ENCODE assay signal across 8 mouse cellular contexts in the genomic region with DNA sequence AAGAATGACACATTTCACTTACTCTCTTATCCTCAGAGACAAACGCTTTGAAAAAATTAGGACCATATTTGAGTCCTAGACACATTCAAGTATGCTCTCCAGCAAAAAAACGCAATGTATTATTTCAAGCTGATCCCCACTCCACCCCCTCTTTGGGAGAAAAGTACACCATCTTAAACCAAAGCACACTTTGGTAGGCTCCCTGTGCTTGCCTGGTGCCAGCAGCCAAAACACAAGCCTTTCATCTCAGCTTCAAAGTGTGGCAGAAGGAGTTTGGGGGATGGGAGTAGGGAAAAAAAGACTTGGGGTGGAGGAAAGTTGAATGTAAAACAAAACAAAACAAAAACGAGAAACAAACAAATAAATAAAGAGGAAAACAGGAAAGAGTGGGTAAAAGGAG.
DNase-seq lines count a peak whose midpoint lies in the region; ATAC-seq lines count a peak whose summit lies in the region.

No protein-coding gene starts in this region.

- WGBS in heart, embryonic 11.5 days (ENCODE audit: insufficient replicate concordance) = 12% methylated on average over 3 of the region's 3 CpGs
- 9% methylated on average over 3 of the region's 3 CpGs for WGBS in limb, embryonic 11.5 days
- WGBS in stomach, embryonic 16.5 days = 32% methylated on average over 3 of the region's 3 CpGs

- intact Hi-C loops in heart, postnatal 36 days (cut with DNase I) = no loop called here

- peaks cover 7% of the 10 kb centered on the region; the same call in 1 of the 2 replicates for H3K4me1 ChIP-seq in heart, embryonic 11.5 days (ENCODE audit: control insufficient read depth, insufficient read depth, low read length)
- H3K4me1 ChIP-seq in limb, embryonic 11.5 days (ENCODE audit: control insufficient read depth, insufficient read depth, low read length) = 0 out of 2 replicates have a peak, but pooled peaks cover 2% of the 10 kb centered on the region
- no peaks in the 10 kb centered on the region for H3K4me1 ChIP-seq in stomach, embryonic 16.5 days (ENCODE audit: control insufficient read depth, insufficient read depth, low read length)

- 0 out of 2 replicates have a peak overlapping the region, but pooled peaks have one; percentile 11 for H3K4me3 ChIP-seq in heart, embryonic 11.5 days (ENCODE audit: low read depth, low read length)
- H3K4me3 ChIP-seq in limb, embryonic 11.5 days (ENCODE audit: low read depth, low read length) = no peak overlapping the region
- no peak overlapping the region; the same call in 1 of the 2 replicates for H3K4me3 ChIP-seq in stomach, embryonic 16.5 days (replicated peaks; ENCODE audit: low read length)

- no peaks in the 10 kb centered on the region for H3K27me3 ChIP-seq in heart, embryonic 11.5 days (ENCODE audit: control insufficient read depth, insufficient read depth, low read length)
- H3K27me3 ChIP-seq in limb, embryonic 11.5 days (ENCODE audit: control insufficient read depth, insufficient read depth, low read length) = no peaks in the 10 kb centered on the region
- no peaks in the 10 kb centered on the region for H3K27me3 ChIP-seq in stomach, embryonic 16.5 days (ENCODE audit: control insufficient read depth, insufficient read depth, low read length)

- peak overlapping the region; percentile 51; the same call in 1 of the 2 replicates for H3K27ac ChIP-seq in heart, embryonic 11.5 days (ENCODE audit: low read depth, low read length)
- no peak overlapping the region for H3K27ac ChIP-seq in limb, embryonic 11.5 days (replicated peaks; ENCODE audit: low read depth, low read length)
- H3K27ac ChIP-seq in stomach, embryonic 16.5 days (ENCODE audit: low read length) = no peak overlapping the region

- no peaks in the 10 kb centered on the region for H3K9me3 ChIP-seq in heart, embryonic 11.5 days (replicated peaks; ENCODE audit: control insufficient read depth, low read length)
- no peaks in the 10 kb centered on the region for H3K9me3 ChIP-seq in limb, embryonic 11.5 days (ENCODE audit: control insufficient read depth, low read length)
- no peaks in the 10 kb centered on the region for H3K9me3 ChIP-seq in stomach, embryonic 16.5 days (replicated peaks; ENCODE audit: control insufficient read depth, low read length)

- ATAC-seq in heart, embryonic 11.5 days (replicated peaks; ENCODE audit: insufficient number of reproducible peaks, low FRiP score, low TSS enrichment) = no peak
- ATAC-seq in limb, embryonic 11.5 days (ENCODE audit: insufficient number of reproducible peaks, low FRiP score, low TSS enrichment, low read depth) = no peak
- no peak for ATAC-seq in stomach, embryonic 16.5 days (ENCODE audit: insufficient read depth, low FRiP score)

- H3K9ac ChIP-seq in heart, embryonic 11.5 days (ENCODE audit: low read depth, low read length) = no peak overlapping the region
- H3K9ac ChIP-seq in limb, embryonic 11.5 days (ENCODE audit: low read length) = 0 out of 2 replicates have a peak overlapping the region, but pooled peaks have one; percentile 12
- no peak overlapping the region for H3K9ac ChIP-seq in stomach, embryonic 16.5 days (ENCODE audit: low read length)

- no peaks in the 10 kb centered on the region for H3K36me3 ChIP-seq in heart, embryonic 11.5 days (ENCODE audit: control insufficient read depth, insufficient read depth, low read length)
- no peaks in the 10 kb centered on the region for H3K36me3 ChIP-seq in limb, embryonic 11.5 days (ENCODE audit: control insufficient read depth, insufficient read depth, low read length)
- no peaks in the 10 kb centered on the region for H3K36me3 ChIP-seq in stomach, embryonic 16.5 days (ENCODE audit: control insufficient read depth, insufficient read depth, low read length)

- H3K4me2 ChIP-seq in heart, embryonic 11.5 days = peak overlapping the region; percentile 50
- H3K4me2 ChIP-seq in limb, embryonic 11.5 days (ENCODE audit: low read depth, severe bottlenecking) = peak overlapping the region; percentile 41; the same call in 1 of the 2 replicates
- peak overlapping the region; percentile 46 for H3K4me2 ChIP-seq in stomach, embryonic 16.5 days (ENCODE audit: low read depth, low read length)

- no peak for DNase-seq in heart, postnatal 36 days
- peak; percentile 8 for DNase-seq in ovary, adult 18-20 months (ENCODE audit: low spot score)
- DNase-seq in ovary, postnatal 10 days (ENCODE audit: low spot score) = no peak
- no peak for DNase-seq in limb, embryonic 11.5 days (ENCODE audit: low spot score)
- no peak for DNase-seq in Muller cell, postnatal 12 days (ENCODE audit: inconsistent ontology term)
- DNase-seq in cerebellum, postnatal 14 days = no peak
